Mouse (Mus musculus) bone marrow, adult 2 months (tissue): ENCODE data around the gene Col6a6.

Experiments used
- CTCF ChIP-seq: fragments of 200-500 bp; IDR thresholded peaks from 2 replicates; pipeline ENCODE4 v1.5.1; 2011; ENCODE audit warnings: low read length, control low read depth; ENCODE audit not compliant: control insufficient read depth, insufficient read depth
- POLR2A ChIP-seq: fragments of 200-500 bp; IDR thresholded peaks from 2 replicates; pipeline ENCODE4 v1.6.1; 2011; ENCODE audit warnings: low read depth, mild to moderate bottlenecking, control low read depth, low read length, borderline replicate concordance; ENCODE audit not compliant: control insufficient read depth

- TF ChIP-seq POLR2A (no peak), CTCF (no peak)
These were observed 57.3 kb downstream of the Col6a6 start for GRCm38 (mm10) chr9:105770690-105771089.
